ENCODE assay signal across 8 mouse cellular contexts in genomic region chr7:66689620-66690360, GRCm38 (mm10). TPM values are rescaled to one million over a fixed set of nuclear protein-coding genes. Genes with fewer than 3 reads are reported as not detected.
DNase-seq lines count a peak whose midpoint lies in the region; ATAC-seq and TF ChIP-seq lines count a peak whose summit lies in the region.

Lins1 (plus strand) TSS chr7:66689889.

- DNase-seq in gastrocnemius, adult 8-10 months (ENCODE audit: low spot score in 2 of 2): peak; percentile 97 to 98
- peak; percentile 88 for DNase-seq in hindlimb bud, embryonic 11.5 days (ENCODE audit: extremely low spot score, low read depth, low spot score)
- DNase-seq in left cerebral cortex, adult 8-10 months (ENCODE audit: low spot score in 2 of 2): peak; percentile 83 to 99
- DNase-seq in right cerebral cortex, postnatal 10 days (ENCODE audit: low spot score in 2 of 2): peak; percentile 99 to 100
- DNase-seq in urinary bladder, postnatal 25 days (ENCODE audit: low spot score): peak; percentile 90

- H3K36me3 ChIP-seq in megakaryocyte, embryonic 14.5 days (replicated peaks; ENCODE audit: low read length): peaks cover 26% of the 10 kb centered on the region

- no peaks in the 10 kb centered on the region for H3K9me3 ChIP-seq in megakaryocyte, embryonic 14.5 days

- peak; percentile 66 for TF ChIP-seq POLR2A in cortical plate, adult 2 months (IDR thresholded peaks at IDR 0.05; ENCODE audit: extremely low read depth, insufficient read depth, low read length)

- peak; percentile 98 for ATAC-seq in activated CD4-positive, CD25-positive, alpha-beta regulatory T cell, adult 4 months

- H3K4me1 ChIP-seq in cortical plate, adult 2 months (ENCODE audit: control insufficient read depth, insufficient read depth, low read length): peaks cover 3% of the 10 kb centered on the region; the same call in 1 of the 2 replicates
- H3K4me1 ChIP-seq in megakaryocyte, embryonic 14.5 days: peaks cover 30% of the 10 kb centered on the region

- H3K27ac ChIP-seq in cortical plate, adult 2 months (ENCODE audit: insufficient read depth, low read length): peak within 1 kb of the TSS; percentile 79

- H3K27me3 ChIP-seq in megakaryocyte, embryonic 14.5 days (replicated peaks): no peaks in the 10 kb centered on the region

- H3K4me3 ChIP-seq in cortical plate, adult 2 months (ENCODE audit: insufficient read depth, low read length): peak within 1 kb of the TSS; percentile 82
- peak within 1 kb of the TSS; percentile 100 for H3K4me3 ChIP-seq in megakaryocyte, embryonic 14.5 days (replicated peaks)

- TF ChIP-seq CTCF in cortical plate, adult 2 months (IDR thresholded peaks at IDR 0.05; ENCODE audit: extremely low read depth, insufficient read depth, low read length): no peak

RNA-seq across cellular contexts. Expression of gene Lins1, which starts in this region (rescaled TPM):
- polyA plus RNA-seq in activated CD4-positive, CD25-positive, alpha-beta regulatory T cell, adult 4 months (2017; shearing (Covaris generic)): 1 to 10 TPM; 9.1 to 9.2 TPM
- 10.0 and 10.3 TPM in 2 replicates for polyA plus RNA-seq in cortical plate, adult 2 months (2012; rRNA removed)
- total RNA-seq in gastrocnemius, adult 8-10 months (2022): 1 to 10 TPM; 5.2 to 6.0 (median 5.6) TPM
- 10 to 100 TPM in 1 of 4 experiments, 1 to 10 TPM in 3; 8.0 to 10.0 (median 8.6) TPM for total RNA-seq in left cerebral cortex, adult 8-10 months (2022)
- polyA plus RNA-seq in megakaryocyte, embryonic 14.5 days (2012; ENCODE audit: insufficient read depth, low replicate concordance): 1.1 TPM in 1 of 2 replicates, not detected in the other

Comparison
In these comparisons a context has a peak if more than half of its experiments do, and no peak if none do; other contexts are left out.
1. Peak in every context shown above with its lines: DNase-seq, ATAC-seq, H3K4me3 ChIP-seq and H3K27ac ChIP-seq.